Mouse (Mus musculus) lung, embryonic 15.5 days (tissue): ENCODE measurements around the gene Mlh1. TPM values are rescaled to one million over a fixed set of nuclear protein-coding genes. Genes with fewer than 3 reads are reported as not detected.

Source experiments
- ATAC-seq: fragments of 200-750 bp; cut with Nextera tagmentation; 2 replicates; pipeline ENCODE4 v1.8.0; 2017; ENCODE audit warnings: moderate number of reproducible peaks, borderline replicate concordance; ENCODE audit not compliant: low FRiP score, low TSS enrichment; ENCODE audit errors: extremely low read depth
- H3K27ac ChIP-seq: fragments of 300-500 bp; sonication (generic); 2 replicates; pipeline ENCODE4 v1.5.1; 2015; ENCODE audit warnings: moderate library complexity, mild to moderate bottlenecking, inconsistent platforms
- H3K27me3 ChIP-seq: fragments of 300-500 bp; sonication (generic); 2 replicates; pipeline ENCODE4 v1.6.1; 2015; ENCODE audit warnings: inconsistent platforms
- H3K36me3 ChIP-seq: fragments of 300-500 bp; sonication (generic); 2 replicates; pipeline ENCODE4 v1.6.1; 2015; ENCODE audit warnings: inconsistent platforms
- H3K4me1 ChIP-seq: fragments of 300-500 bp; sonication (generic); 2 replicates; pipeline ENCODE4 v1.6.1; 2015; ENCODE audit warnings: inconsistent platforms
- H3K4me2 ChIP-seq: fragments of 300-500 bp; sonication (generic); 2 replicates; pipeline ENCODE4 v1.6.1; 2015; ENCODE audit warnings: inconsistent platforms, mild to moderate bottlenecking, moderate library complexity
- H3K4me3 ChIP-seq: fragments of 300-500 bp; sonication (generic); 2 replicates; pipeline ENCODE4 v1.5.1; 2015; ENCODE audit warnings: mild to moderate bottlenecking, inconsistent platforms
- H3K9ac ChIP-seq: fragments of 300-500 bp; sonication (generic); 2 replicates; pipeline ENCODE4 v1.6.1; 2015; ENCODE audit warnings: inconsistent platforms
- H3K9me3 ChIP-seq: fragments of 300-500 bp; sonication (generic); 2 replicates; pipeline ENCODE4 v1.6.1; 2016; ENCODE audit warnings: inconsistent platforms
- WGBS: fragments of 180-500 bp; shearing (Covaris S2); methylation state at CpG from one replicate; pipeline ENCODE4 v1.1.7; 2015; 5-methylcytosine and 5-hydroxymethylcytosine counted together
- polyA plus RNA-seq: library from polyadenylated mRNA; unstranded; fragments of >200 nt; fragmentation: Nextera tagmentation; extraction: Ambion mirVana; gene quantifications from 2 replicates; pipeline ENCODE4 v1.2.1, GENCODE M21; 2015

The Mlh1 gene
- polyA plus RNA-seq, 1 experiment from 2014 or later: 37.8 TPM

- no peak overlapping the region for H3K4me2 ChIP-seq
- no peaks in the 10 kb centered on the region for H3K27me3 ChIP-seq
- peaks cover 19% of the 10 kb centered on the region; the same call in 1 of the 2 replicates for H3K36me3 ChIP-seq
- H3K27ac ChIP-seq: no peak overlapping the region
- 73% methylated on average over 10 of the region's 10 CpGs for WGBS
- no peak overlapping the region for H3K4me3 ChIP-seq
- H3K9me3 ChIP-seq: no peaks in the 10 kb centered on the region
- H3K4me1 ChIP-seq: no peaks in the 10 kb centered on the region
- no peak for ATAC-seq
- no peak overlapping the region for H3K9ac ChIP-seq
Measured at GRCm38 (mm10) chr9:111211122-111212041, 60.2 kb downstream of the Mlh1 start.

GRCm38 (mm10) chr9:111210412-111210811 is 61.2 kb downstream of the Mlh1 start:
- Histone ChIP-seq H3K9me3 (no peaks in the 10 kb centered on the region), H3K36me3 (peaks cover 13% of the 10 kb centered on the region; the same call in 1 of the 2 replicates), H3K4me1 (no peaks in the 10 kb centered on the region), H3K27me3 (no peaks in the 10 kb centered on the region), H3K4me2 (no peak overlapping the region), H3K9ac (no peak overlapping the region), H3K27ac (no peak overlapping the region), H3K4me3 (no peak overlapping the region)
- 85% methylated on average over 4 of the region's 4 CpGs for WGBS
- ATAC-seq: no peak

- ATAC-seq: no peak
- Histone ChIP-seq H3K4me1 (no peaks in the 10 kb centered on the region), H3K36me3 (peaks cover 4% of the 10 kb centered on the region; the same call in 1 of the 2 replicates), H3K9ac (no peak overlapping the region), H3K4me2 (no peak overlapping the region), H3K27me3 (no peaks in the 10 kb centered on the region), H3K4me3 (no peak overlapping the region), H3K27ac (no peak overlapping the region), H3K9me3 (no peaks in the 10 kb centered on the region)
- 86% methylated on average over 7 of the region's 7 CpGs for WGBS
Measured at GRCm38 (mm10) chr9:111209158-111209699, 62.4 kb downstream of the Mlh1 start.

- Histone ChIP-seq H3K27ac (no peak overlapping the region), H3K4me1 (no peaks in the 10 kb centered on the region), H3K27me3 (no peaks in the 10 kb centered on the region), H3K9me3 (no peaks in the 10 kb centered on the region), H3K4me3 (no peak overlapping the region), H3K9ac (no peak overlapping the region), H3K36me3 (0 out of 2 replicates have a peak, but pooled peaks cover 3% of the 10 kb centered on the region), H3K4me2 (no peak overlapping the region)
- WGBS: 88% methylated on average over 3 of the region's 3 CpGs
- ATAC-seq: no peak
Measured at GRCm38 (mm10) chr9:111208185-111208584, 63.4 kb downstream of the Mlh1 start.

DNA sequence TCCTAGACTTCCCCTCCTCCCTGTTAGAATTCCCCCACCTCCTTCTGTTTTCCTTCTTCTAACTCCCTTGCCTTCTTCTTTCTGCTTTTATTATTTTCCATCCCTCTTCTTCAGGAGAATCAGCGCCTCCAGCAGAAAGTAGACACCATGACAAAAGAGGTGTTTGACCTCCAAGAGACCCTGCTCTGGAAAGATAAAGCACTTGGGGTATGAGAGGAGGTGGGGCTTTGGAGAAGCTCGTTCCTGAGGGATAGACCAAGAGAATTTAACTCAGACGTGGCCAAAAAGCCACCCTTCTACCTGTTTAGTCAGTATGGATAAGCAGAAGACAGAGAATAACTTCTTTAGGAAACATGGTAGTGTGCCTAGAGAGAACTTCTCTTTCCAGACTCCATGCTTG is 63.9 kb downstream of the Mlh1 start:
- H3K27me3 ChIP-seq: no peaks in the 10 kb centered on the region
- WGBS: 20% methylated on average over 3 of the region's 3 CpGs
- H3K4me1 ChIP-seq: no peaks in the 10 kb centered on the region
- no peak for ATAC-seq
- H3K4me3 ChIP-seq: no peak overlapping the region
- H3K4me2 ChIP-seq: no peak overlapping the region
- no peak overlapping the region for H3K9ac ChIP-seq
- H3K9me3 ChIP-seq: no peaks in the 10 kb centered on the region
- H3K36me3 ChIP-seq: 0 out of 2 replicates have a peak, but pooled peaks cover 3% of the 10 kb centered on the region
- no peak overlapping the region for H3K27ac ChIP-seq

DNA sequence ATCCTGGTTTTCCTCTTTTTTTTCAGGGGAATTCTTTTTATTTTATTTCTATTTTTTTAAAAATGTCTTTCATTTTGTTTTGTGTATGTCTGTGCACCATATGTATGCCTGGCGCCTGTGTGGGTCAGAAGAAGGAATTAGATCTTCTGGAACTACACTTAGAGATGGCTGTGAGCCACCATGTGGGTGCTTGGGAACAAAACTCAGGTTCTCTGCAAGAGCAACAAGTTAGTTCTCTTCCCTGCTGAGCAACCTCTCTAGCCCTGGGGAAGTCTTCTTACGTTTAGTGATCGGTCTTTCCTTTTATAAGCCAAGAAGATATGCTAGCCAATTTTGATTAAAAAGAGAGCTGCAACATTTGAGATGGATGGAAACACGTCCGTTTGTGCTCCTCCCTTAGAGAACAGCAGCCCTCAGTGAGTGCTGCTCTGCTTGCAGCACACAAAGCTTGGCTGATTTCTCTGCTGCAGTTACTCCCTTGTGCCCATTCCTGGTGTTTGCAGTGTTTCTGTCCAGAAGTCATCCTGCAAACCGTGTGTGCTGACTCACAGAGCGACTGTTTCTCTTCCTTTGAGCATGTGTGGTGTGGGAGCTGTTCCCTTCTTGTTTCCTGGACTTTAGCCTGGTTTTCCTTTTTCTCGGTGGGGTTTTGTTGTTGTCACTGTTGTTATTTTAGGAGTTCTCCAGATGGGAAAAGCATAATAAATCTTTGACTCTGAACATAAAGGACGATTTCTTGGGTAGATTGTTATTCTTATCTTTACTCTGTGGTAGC is 66.8 kb downstream of the Mlh1 start:
- no peak for ATAC-seq
- Histone ChIP-seq H3K9ac (no peak overlapping the region), H3K4me3 (no peak overlapping the region), H3K9me3 (no peaks in the 10 kb centered on the region), H3K36me3 (peaks cover 22% of the 10 kb centered on the region; the same call in 1 of the 2 replicates), H3K4me2 (no peak overlapping the region), H3K4me1 (no peaks in the 10 kb centered on the region), H3K27me3 (no peaks in the 10 kb centered on the region), H3K27ac (no peak overlapping the region)
- 43% methylated on average over 9 of the region's 9 CpGs for WGBS

GRCm38 (mm10) chr9:111200208-111200607 is 71.4 kb downstream of the Mlh1 start:
- H3K36me3 ChIP-seq: peaks cover 19% of the 10 kb centered on the region; the same call in 1 of the 2 replicates
- peaks cover 4% of the 10 kb centered on the region; the same call in 1 of the 2 replicates for H3K4me1 ChIP-seq
- H3K27me3 ChIP-seq: no peaks in the 10 kb centered on the region
- H3K4me2 ChIP-seq: no peak overlapping the region
- H3K27ac ChIP-seq: no peak overlapping the region
- no peak for ATAC-seq
- H3K4me3 ChIP-seq: no peak overlapping the region
- no peaks in the 10 kb centered on the region for H3K9me3 ChIP-seq
- no peak overlapping the region for H3K9ac ChIP-seq

GRCm38 (mm10) chr9:111198332-111198731 is 73.3 kb downstream of the Mlh1 start:
- Histone ChIP-seq H3K9me3 (no peaks in the 10 kb centered on the region), H3K4me1 (peaks cover 4% of the 10 kb centered on the region; the same call in 1 of the 2 replicates), H3K27me3 (no peaks in the 10 kb centered on the region), H3K4me2 (no peak overlapping the region), H3K36me3 (peaks cover 19% of the 10 kb centered on the region; the same call in 1 of the 2 replicates), H3K9ac (no peak overlapping the region), H3K4me3 (no peak overlapping the region), H3K27ac (no peak overlapping the region)
- no peak for ATAC-seq
- WGBS: 65% methylated on average over 1 of the region's 1 CpGs

DNA sequence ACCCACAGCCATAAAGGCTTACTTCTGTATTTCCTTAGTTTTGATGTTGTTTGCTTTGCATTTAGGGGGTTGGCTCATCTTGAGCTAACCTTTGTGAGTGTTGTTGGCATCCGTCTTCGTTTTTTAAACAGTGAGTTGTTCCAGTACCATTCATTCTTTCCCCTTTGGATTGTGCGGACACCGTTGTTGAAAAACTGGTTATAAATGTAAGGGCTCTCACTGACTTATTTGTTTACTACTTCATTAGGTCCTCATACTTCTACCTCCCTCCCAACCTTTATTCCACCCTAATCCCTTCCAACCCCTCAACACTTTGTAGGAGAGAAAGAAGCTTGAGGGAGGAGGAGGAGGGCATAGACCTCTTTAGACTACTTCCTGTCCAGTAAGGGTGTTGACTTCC is 73.9 kb downstream of the Mlh1 start:
- H3K9me3 ChIP-seq: no peaks in the 10 kb centered on the region
- no peaks in the 10 kb centered on the region for H3K27me3 ChIP-seq
- peaks cover 4% of the 10 kb centered on the region; the same call in 1 of the 2 replicates for H3K4me1 ChIP-seq
- WGBS: 79% methylated on average over 4 of the region's 4 CpGs
- H3K36me3 ChIP-seq: peaks cover 19% of the 10 kb centered on the region; the same call in 1 of the 2 replicates
- H3K27ac ChIP-seq: no peak overlapping the region
- ATAC-seq: no peak
- no peak overlapping the region for H3K9ac ChIP-seq
- H3K4me2 ChIP-seq: no peak overlapping the region
- no peak overlapping the region for H3K4me3 ChIP-seq

DNA sequence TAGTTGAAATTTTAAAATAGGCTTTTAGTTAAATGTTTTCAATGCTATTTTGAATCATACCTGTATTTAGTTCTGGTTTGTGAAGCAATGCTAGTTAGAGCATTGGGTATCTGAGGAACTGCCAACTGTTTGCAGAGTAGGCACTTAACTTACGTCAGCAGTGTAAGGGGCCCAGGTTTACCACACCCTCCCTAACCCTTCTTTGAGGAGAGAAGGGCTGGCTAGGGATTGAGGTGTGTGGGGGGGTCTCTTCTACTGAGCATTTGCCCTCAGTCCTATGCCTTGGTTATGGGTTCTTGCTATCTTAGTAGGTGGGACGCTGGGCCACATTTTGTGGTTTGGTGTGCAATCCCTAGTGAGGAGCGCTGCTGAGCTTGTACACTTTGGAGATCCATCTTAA is 74.5 kb downstream of the Mlh1 start:
- 84% methylated on average over 3 of the region's 3 CpGs for WGBS
- peaks cover 4% of the 10 kb centered on the region; the same call in 1 of the 2 replicates for H3K4me1 ChIP-seq
- no peak overlapping the region for H3K4me3 ChIP-seq
- H3K9me3 ChIP-seq: no peaks in the 10 kb centered on the region
- no peak overlapping the region for H3K27ac ChIP-seq
- no peak overlapping the region for H3K9ac ChIP-seq
- H3K36me3 ChIP-seq: peaks cover 17% of the 10 kb centered on the region; the same call in 1 of the 2 replicates
- H3K4me2 ChIP-seq: no peak overlapping the region
- ATAC-seq: no peak
- H3K27me3 ChIP-seq: no peaks in the 10 kb centered on the region

DNA sequence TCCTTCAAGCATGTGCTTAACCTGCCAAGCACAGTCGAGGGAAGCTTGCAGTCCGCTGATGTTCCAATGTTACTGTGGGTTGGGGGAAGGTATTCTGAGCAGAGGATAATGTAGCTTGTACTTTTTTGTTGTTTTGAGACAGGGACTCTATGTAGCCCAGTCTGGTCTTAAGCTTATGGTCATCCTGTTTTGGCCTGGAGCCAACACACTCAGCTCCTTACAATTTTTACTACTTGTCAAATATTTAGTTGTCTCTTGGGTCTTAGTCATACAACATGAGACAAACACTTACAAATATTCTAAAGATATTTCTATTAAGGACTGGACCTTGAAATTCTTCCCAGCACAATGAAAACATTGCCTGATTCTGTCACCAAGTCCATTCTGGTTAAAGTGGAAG is 78.4 kb downstream of the Mlh1 start:
- Histone ChIP-seq H3K4me2 (no peak overlapping the region), H3K4me1 (peaks cover 4% of the 10 kb centered on the region; the same call in 1 of the 2 replicates), H3K36me3 (peaks cover 14% of the 10 kb centered on the region), H3K27ac (no peak overlapping the region), H3K27me3 (no peaks in the 10 kb centered on the region), H3K9ac (no peak overlapping the region), H3K9me3 (no peaks in the 10 kb centered on the region), H3K4me3 (no peak overlapping the region)
- WGBS: 71% methylated on average over 2 of the region's 2 CpGs
- ATAC-seq: no peak
